Mouse (Mus musculus) CH12.LX (cell line): ENCODE results near the gene Aspscr1. TPM values are rescaled to one million over a fixed set of nuclear protein-coding genes. Genes with fewer than 3 reads are reported as not detected.

ENCODE experiments used
- DNase-seq: peaks from one replicate; pipeline ENCODE4 v3.0.0-alpha.2; 2013; ENCODE audit errors: extremely low read depth
- H3K27ac ChIP-seq: 2 replicates; pipeline ENCODE4 v1.5.1; 2012; ENCODE audit warnings: low read depth, mild to moderate bottlenecking, control low read depth, moderate library complexity; ENCODE audit not compliant: insufficient read depth
- H3K27me3 ChIP-seq: replicated peaks from 2 replicates; pipeline ENCODE3; 2012; ENCODE audit warnings: inconsistent platforms
- H3K36me3 ChIP-seq, 2 experiments: replicated peaks in 1 of 2; 2 replicates each; pipeline versions ENCODE3 to v1.6.1; 2012; ENCODE audit warnings: inconsistent platforms in 1 of 2, low read length in 1 of 2, mild to moderate bottlenecking in 1 of 2, mixed read lengths in 1 of 2, moderate library complexity in 1 of 2; ENCODE audit not compliant: control insufficient read depth in 1 of 2, insufficient read depth in 1 of 2
- H3K4me1 ChIP-seq, 2 experiments: 2 replicates each; pipeline ENCODE4 v1.6.1; 2012; ENCODE audit warnings: inconsistent platforms in 1 of 2, moderate library complexity in 1 of 2; ENCODE audit not compliant: insufficient read depth in 2 of 2, control insufficient read depth in 1 of 2
- H3K4me2 ChIP-seq: 2 replicates; pipeline ENCODE4 v1.6.1; 2012; ENCODE audit warnings: low read depth, mild to moderate bottlenecking, control low read depth; ENCODE audit not compliant: poor library complexity, insufficient read depth, severe bottlenecking
- H3K4me3 ChIP-seq, 3 experiments: fragments of 150-350 bp in 1 of 3; sonication (generic) in 1 of 3; replicated peaks in 1 of 3; 2 replicates each; pipeline versions ENCODE3 to v1.5.1; 2011 to 2012; ENCODE audit warnings: low read depth in 2 of 3, low read length in 2 of 3, mild to moderate bottlenecking in 2 of 3, moderate library complexity in 2 of 3, control low read depth in 1 of 3, improper control_type of control experiment in 1 of 3, inconsistent platforms in 1 of 3, mixed read lengths in 1 of 3; ENCODE audit not compliant: poor library complexity in 1 of 3
- H3K79me2 ChIP-seq: replicated peaks from 2 replicates; pipeline ENCODE4 v1.6.1; 2012; ENCODE audit warnings: mild to moderate bottlenecking, moderate library complexity; ENCODE audit not compliant: control insufficient read depth, poor library complexity, insufficient read depth, severe bottlenecking; ENCODE audit errors: extremely low read depth
- H3K9ac ChIP-seq: 2 replicates; pipeline ENCODE4 v1.6.1; 2012; ENCODE audit warnings: low read depth, mild to moderate bottlenecking, control low read depth, moderate library complexity; ENCODE audit not compliant: insufficient read depth
- H3K9me3 ChIP-seq: replicated peaks from 2 replicates; pipeline ENCODE3; 2012; ENCODE audit warnings: low read length, inconsistent platforms, mixed read lengths
- BHLHE40 ChIP-seq: IDR thresholded peaks from 2 replicates; pipeline ENCODE4 v1.6.1; 2011; ENCODE audit warnings: mild to moderate bottlenecking, low read depth, low read length, improper control_type of control experiment
- CHD1 ChIP-seq: IDR thresholded peaks from 2 replicates; pipeline ENCODE4 v1.6.1; 2012; ENCODE audit warnings: low read depth, low read length, improper control_type of control experiment, inconsistent platforms
- CTCF ChIP-seq, 2 experiments: IDR thresholded peaks in 1 of 2; conservative IDR thresholded peaks in 1 of 2; 2 replicates each; pipeline ENCODE4 v1.5.1; 2011 to 2012; ENCODE audit warnings: low read depth in 2 of 2, low read length in 2 of 2, improper control_type of control experiment in 1 of 2, inconsistent platforms in 1 of 2, mild to moderate bottlenecking in 1 of 2, moderate library complexity in 1 of 2
- E2F4 ChIP-seq: IDR thresholded peaks from 2 replicates; pipeline ENCODE4 v1.6.1; 2011; ENCODE audit warnings: low read depth, low read length, improper control_type of control experiment; ENCODE audit not compliant: insufficient replicate concordance
- ELF1 ChIP-seq: IDR thresholded peaks from 2 replicates; pipeline ENCODE4 v1.6.1; 2014; ENCODE audit warnings: low read depth, mild to moderate bottlenecking, inconsistent platforms, low read length, improper control_type of control experiment
- EP300 ChIP-seq: IDR thresholded peaks from 2 replicates; pipeline ENCODE4 v1.6.1; 2011; ENCODE audit warnings: low read length, improper control_type of control experiment
- ETS1 ChIP-seq: conservative IDR thresholded peaks from 2 replicates; pipeline ENCODE4 v1.6.1; 2012; ENCODE audit warnings: low read depth, mild to moderate bottlenecking, inconsistent platforms, low read length, improper control_type of control experiment, moderate library complexity
- GABPA ChIP-seq: IDR thresholded peaks from 2 replicates; pipeline ENCODE4 v1.6.1; 2012; ENCODE audit warnings: low read depth, low read length, improper control_type of control experiment, inconsistent platforms; ENCODE audit not compliant: insufficient replicate concordance
- HCFC1 ChIP-seq: IDR thresholded peaks from 2 replicates; pipeline ENCODE4 v1.6.1; 2012; ENCODE audit warnings: low read depth, mild to moderate bottlenecking, inconsistent platforms, low read length, improper control_type of control experiment
- IRF4 ChIP-seq: IDR thresholded peaks from 2 replicates; pipeline ENCODE4 v1.6.1; 2014; ENCODE audit warnings: low read depth, mild to moderate bottlenecking, inconsistent platforms, low read length, improper control_type of control experiment
- JUN ChIP-seq: IDR thresholded peaks from 2 replicates; pipeline ENCODE4 v1.6.1; 2011; ENCODE audit warnings: low read depth, mild to moderate bottlenecking, low read length, improper control_type of control experiment, moderate library complexity; ENCODE audit not compliant: insufficient read depth
- JUND ChIP-seq: conservative IDR thresholded peaks from 2 replicates; pipeline ENCODE4 v1.6.1; 2011; ENCODE audit warnings: low read depth, low read length, improper control_type of control experiment
- KAT2A ChIP-seq: IDR thresholded peaks from 2 replicates; pipeline ENCODE4 v1.6.1; 2012; ENCODE audit warnings: low read length, improper control_type of control experiment, inconsistent platforms; ENCODE audit not compliant: insufficient replicate concordance
- MAFK ChIP-seq: IDR thresholded peaks from 2 replicates; pipeline ENCODE4 v1.6.1; 2011; ENCODE audit warnings: low read length, improper control_type of control experiment; ENCODE audit not compliant: insufficient replicate concordance
- MAX ChIP-seq: IDR thresholded peaks from 2 replicates; pipeline ENCODE4 v1.6.1; 2011; ENCODE audit warnings: low read length, improper control_type of control experiment
- MAZ ChIP-seq: IDR thresholded peaks from 2 replicates; pipeline ENCODE4 v1.6.1; 2012; ENCODE audit warnings: low read depth, mild to moderate bottlenecking, inconsistent platforms, low read length, improper control_type of control experiment, moderate library complexity
- MEF2A ChIP-seq: IDR thresholded peaks from 2 replicates; pipeline ENCODE4 v1.6.1; 2014; ENCODE audit warnings: low read depth, mild to moderate bottlenecking, inconsistent platforms, low read length, improper control_type of control experiment, borderline replicate concordance
- MXI1 ChIP-seq: IDR thresholded peaks from 2 replicates; pipeline ENCODE4 v1.6.1; 2011; ENCODE audit warnings: mild to moderate bottlenecking, low read depth, low read length, improper control_type of control experiment
- MYC ChIP-seq: IDR thresholded peaks from 2 replicates; pipeline ENCODE4 v1.6.1; 2011; ENCODE audit warnings: low read depth, mild to moderate bottlenecking, improper control_type of control experiment, low read length
- NELFE ChIP-seq: IDR thresholded peaks from 2 replicates; pipeline ENCODE4 v1.6.1; 2011; ENCODE audit warnings: low read depth, low read length, improper control_type of control experiment
- NRF1 ChIP-seq: IDR thresholded peaks from 2 replicates; pipeline ENCODE4 v1.6.1; 2014; ENCODE audit warnings: low read depth, mild to moderate bottlenecking, inconsistent platforms, low read length, improper control_type of control experiment, moderate library complexity
- PAX5 ChIP-seq: IDR thresholded peaks from 2 replicates; pipeline ENCODE4 v1.6.1; 2012; ENCODE audit warnings: low read length, inconsistent platforms, mixed read lengths
- POLR2A ChIP-seq: IDR thresholded peaks from 2 replicates; pipeline ENCODE4 v1.6.1; 2011; ENCODE audit warnings: low read depth, mild to moderate bottlenecking, improper control_type of control experiment, low read length
- POLR2AphosphoS2 ChIP-seq: IDR thresholded peaks from 2 replicates; pipeline ENCODE4 v1.6.1; 2011; ENCODE audit warnings: low read depth, low read length, improper control_type of control experiment
- RAD21 ChIP-seq: IDR thresholded peaks from 2 replicates; pipeline ENCODE4 v1.6.1; 2011; ENCODE audit warnings: low read depth, mild to moderate bottlenecking, low read length, improper control_type of control experiment, moderate library complexity
- RCOR1 ChIP-seq: conservative IDR thresholded peaks from 2 replicates; pipeline ENCODE4 v1.6.1; 2012; ENCODE audit warnings: low read depth, mild to moderate bottlenecking, inconsistent platforms, low read length, improper control_type of control experiment
- SIN3A ChIP-seq: IDR thresholded peaks from 2 replicates; pipeline ENCODE4 v1.6.1; 2012; ENCODE audit warnings: low read length, improper control_type of control experiment, inconsistent platforms
- SMC3 ChIP-seq: IDR thresholded peaks from 2 replicates; pipeline ENCODE4 v1.6.1; 2011; ENCODE audit warnings: low read depth, low read length, improper control_type of control experiment
- TBP ChIP-seq: conservative IDR thresholded peaks from 2 replicates; pipeline ENCODE4 v1.6.1; 2011; ENCODE audit warnings: low read depth, low read length, improper control_type of control experiment
- TCF12 ChIP-seq: IDR thresholded peaks from 2 replicates; pipeline ENCODE4 v1.6.1; 2014; ENCODE audit warnings: low read depth, mild to moderate bottlenecking, inconsistent platforms, low read length, improper control_type of control experiment
- UBTF ChIP-seq: IDR thresholded peaks from 2 replicates; pipeline ENCODE4 v1.6.1; 2012; ENCODE audit warnings: low read depth, mild to moderate bottlenecking, inconsistent platforms, low read length, improper control_type of control experiment, moderate library complexity
- USF1 ChIP-seq: IDR thresholded peaks from 2 replicates; pipeline ENCODE4 v1.6.1; 2014; ENCODE audit warnings: low read depth, mild to moderate bottlenecking, inconsistent platforms, low read length, improper control_type of control experiment
- USF2 ChIP-seq: conservative IDR thresholded peaks from 2 replicates; pipeline ENCODE4 v1.6.1; 2011; ENCODE audit warnings: low read depth, low read length, improper control_type of control experiment
- ZC3H11A ChIP-seq: IDR thresholded peaks from 2 replicates; pipeline ENCODE4 v1.6.1; 2012; ENCODE audit warnings: low read depth, mild to moderate bottlenecking, inconsistent platforms, low read length, improper control_type of control experiment
- ZKSCAN1 ChIP-seq: IDR thresholded peaks from 2 replicates; pipeline ENCODE4 v1.6.1; 2012; ENCODE audit warnings: low read depth, inconsistent platforms, low read length, improper control_type of control experiment, borderline replicate concordance
- ZMIZ1 ChIP-seq: IDR thresholded peaks from 2 replicates; pipeline ENCODE4 v1.6.1; 2012; ENCODE audit warnings: low read depth, mild to moderate bottlenecking, inconsistent platforms, low read length, improper control_type of control experiment
- ZNF384 ChIP-seq: IDR thresholded peaks from 2 replicates; pipeline ENCODE4 v1.6.1; 2012; ENCODE audit warnings: low read depth, low read length, improper control_type of control experiment, inconsistent platforms
- dilution Hi-C: fragments of 300-500 bp; cut with MboI; formaldehyde crosslinking; loops from 2 replicates; pipeline ENCODE4 v1.14.3; 2020; ENCODE audit warnings: low sequenced_read_pairs; ENCODE audit not compliant: extremely low pct_unique_long_range_greater_than_20kb, extremely low pct_ligation_motif_present
- in situ Hi-C: fragments of 300-500 bp; cut with MboI; formaldehyde crosslinking; loops from 3 replicates; pipeline ENCODE4 v1.14.3; 2019; ENCODE audit warnings: low sequenced_read_pairs, low pct_ligation_motif_present, low pct_unique_long_range_greater_than_20kb, mixed read lengths
- polyA plus RNA-seq: library from polyadenylated mRNA; unstranded; fragments of >175 nt; gene quantifications from 2 replicates; pipeline ENCODE4 v1.2.1, GENCODE M21; 2012; ENCODE audit warnings: low read depth; ENCODE audit not compliant: insufficient read length
- total RNA-seq, 2 experiments: library from RNA; depleted of rRNA; stranded (reverse); fragments of 300-350 nt in 1 of 2; fragments of >200 nt in 1 of 2; gene quantifications; 2 replicates each; pipeline ENCODE4 v1.2.3; 2012 to 2014

The Aspscr1 gene
- total RNA-seq (2012; rRNA removed) (34.1 and 37.7 TPM in 2 replicates), total RNA-seq (2014; rRNA removed) (24.9 and 27.3 TPM in 2 replicates), polyA plus RNA-seq (62.4 and 69.9 TPM in 2 replicates)

DNA sequence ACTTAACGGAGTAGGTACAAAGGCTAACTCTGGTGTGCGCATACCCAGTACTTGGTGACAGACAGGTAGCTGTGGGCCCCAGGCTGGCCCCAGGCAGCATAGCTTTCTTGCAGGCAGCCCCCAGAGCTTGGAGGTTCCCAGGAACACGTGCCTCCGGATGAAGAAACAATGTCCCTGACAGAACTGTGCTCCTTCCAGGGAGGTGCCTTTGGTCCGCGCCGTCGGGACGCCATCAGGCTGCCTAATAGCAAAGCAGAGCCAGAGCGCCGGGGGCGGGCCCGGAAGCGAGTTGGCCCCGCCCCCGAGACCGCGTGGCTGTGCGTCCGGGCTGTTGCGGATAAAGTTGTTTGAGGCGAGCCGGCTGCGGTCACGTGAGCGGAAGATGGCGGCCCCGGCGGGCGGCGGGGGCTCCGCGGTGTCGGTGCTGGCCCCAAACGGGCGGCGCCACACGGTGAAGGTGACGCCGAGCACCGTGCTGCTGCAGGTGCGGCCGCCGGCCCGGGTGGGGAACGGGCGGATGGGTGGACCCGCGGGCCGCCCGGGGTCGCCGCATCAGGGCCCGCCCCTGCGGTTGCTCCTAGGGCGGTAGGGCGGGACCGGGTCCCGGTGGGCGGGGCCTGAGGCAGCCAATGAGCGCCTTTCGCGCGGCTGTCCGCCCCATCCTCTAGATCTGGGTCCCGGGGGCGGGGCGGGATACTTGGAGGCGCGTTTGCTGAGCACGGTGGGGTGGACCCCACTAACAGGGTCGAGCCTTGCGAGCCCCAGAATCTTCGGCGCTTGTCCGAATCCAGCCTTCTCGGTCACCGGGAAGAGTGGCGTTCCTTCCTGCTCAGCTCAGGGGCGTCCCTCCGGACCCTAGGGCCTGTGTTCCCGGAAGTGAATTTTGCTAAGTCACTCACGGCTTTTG lies at the start of gene Aspscr1:
Gene Aspscr1, plus strand, starts transcription at position 287 of the 907 bp plus-strand sequence.
- H3K79me2 ChIP-seq = peaks cover 4% of the 10 kb centered on the region; the same call in 1 of the 2 replicates
- peaks cover 11 to 26% of the 10 kb centered on the region in 2 experiments for H3K36me3 ChIP-seq
- H3K4me2 ChIP-seq = peak within 1 kb of the TSS; percentile 70
- no peaks in the 10 kb centered on the region for H3K9me3 ChIP-seq
- dilution Hi-C loops = no loop called here
- H3K9ac ChIP-seq = peak within 1 kb of the TSS; percentile 89
- peaks cover 2 to 43% of the 10 kb centered on the region in 2 experiments; a peak in 2 of 4 replicates for H3K4me1 ChIP-seq
- peak within 1 kb of the TSS; percentile 61 to 85 (median 71) for H3K4me3 ChIP-seq
- no peaks in the 10 kb centered on the region for H3K27me3 ChIP-seq
- peak within 1 kb of the TSS; percentile 75 for H3K27ac ChIP-seq
- in situ Hi-C loops = no loop called here
- peak; percentile 97 for DNase-seq
- TF ChIP-seq ZMIZ1 (peak; percentile 81), POLR2AphosphoS2 (no peak; the same call in 1 of the 2 replicates), ZKSCAN1 (no peak; the same call in 1 of the 2 replicates), ZC3H11A (no peak), BHLHE40 (peak; percentile 100), PAX5 (no peak), MAFK (no peak), ZNF384 (no peak), SIN3A (peak; percentile 95), TCF12 (peak; percentile 89), IRF4 (peak; percentile 57; the same call in 1 of the 2 replicates), MYC (peak; percentile 96), NELFE (peak; percentile 88), NRF1 (peak; percentile 61), ELF1 (peak; percentile 95), MAX (peak; percentile 97), E2F4 (0 out of 2 replicates have a peak, but pooled peaks have one; percentile 16), RCOR1 (0 out of 2 replicates have a peak, but pooled peaks have one; percentile 48), USF2 (peak; percentile 84), EP300 (no peak), MAZ (0 out of 2 replicates have a peak, but pooled peaks have one; percentile 8), JUN (no peak), USF1 (peak; percentile 98), CTCF (conservative IDR thresholded peaks at IDR 0.05 in 1 of 2, IDR thresholded peaks at IDR 0.05 in 1 of 2; ENCODE audit: low read depth in 2 of 2, low read length in 2 of 2) (no peak), MEF2A (no peak), GABPA (no peak), ETS1 (peak; percentile 18; the same call in 1 of the 2 replicates), RAD21 (no peak), UBTF (no peak; the same call in 1 of the 2 replicates), SMC3 (0 out of 2 replicates have a peak, but pooled peaks have one; percentile 12), MXI1 (peak; percentile 97), POLR2A (peak; percentile 87), CHD1 (no peak), HCFC1 (peak; percentile 81), JUND (no peak), TBP (0 out of 2 replicates have a peak, but pooled peaks have one; percentile 58), KAT2A (peak; percentile 68; the same call in 1 of the 2 replicates)
